Mouse (Mus musculus) stomach, embryonic 14.5 days (tissue): ENCODE results near the gene Comt. TPM values are rescaled to one million over a fixed set of nuclear protein-coding genes. Genes with fewer than 3 reads are reported as not detected.

ENCODE experiments used
- ATAC-seq: fragments of 200-750 bp; cut with Nextera tagmentation; 2 replicates; pipeline ENCODE4 v1.8.0; 2017; ENCODE audit warnings: low read depth, moderate TSS enrichment; ENCODE audit not compliant: insufficient number of reproducible peaks, insufficient read depth, low FRiP score
- H3K27ac ChIP-seq: fragments of 300-500 bp; sonication (generic); 2 replicates; pipeline ENCODE4 v1.5.1; 2014; ENCODE audit warnings: mild to moderate bottlenecking, low read length, moderate library complexity, mixed read lengths
- H3K27me3 ChIP-seq: fragments of 300-500 bp; sonication (generic); 2 replicates; pipeline ENCODE4 v1.6.1; 2014; ENCODE audit warnings: low read length, control low read depth, mixed read lengths; ENCODE audit not compliant: control insufficient read depth, insufficient read depth
- H3K36me3 ChIP-seq: fragments of 300-500 bp; sonication (generic); 2 replicates; pipeline ENCODE4 v1.6.1; 2014; ENCODE audit warnings: mild to moderate bottlenecking, control low read depth, low read length, moderate library complexity, mixed read lengths; ENCODE audit not compliant: control insufficient read depth, insufficient read depth
- H3K4me1 ChIP-seq: fragments of 300-500 bp; sonication (generic); 2 replicates; pipeline ENCODE4 v1.6.1; 2014; ENCODE audit warnings: low read length, control low read depth, mixed read lengths; ENCODE audit not compliant: control insufficient read depth, insufficient read depth
- H3K4me2 ChIP-seq: fragments of 300-500 bp; sonication (generic); replicated peaks from 2 replicates; pipeline ENCODE4 v1.6.1; 2014; ENCODE audit warnings: low read depth, low read length, control low read depth
- H3K4me3 ChIP-seq: fragments of 300-500 bp; sonication (generic); 2 replicates; pipeline ENCODE4 v1.5.1; 2014; ENCODE audit warnings: low read depth, low read length, control low read depth
- H3K9ac ChIP-seq: fragments of 300-500 bp; sonication (generic); replicated peaks from 2 replicates; pipeline ENCODE4 v1.6.1; 2014; ENCODE audit warnings: low read depth, mild to moderate bottlenecking, control low read depth, low read length, moderate library complexity, mixed read lengths
- H3K9me3 ChIP-seq: fragments of 300-500 bp; sonication (generic); 2 replicates; pipeline ENCODE4 v1.6.1; 2016; ENCODE audit warnings: low read depth, low read length, control low read depth; ENCODE audit not compliant: control insufficient read depth
- WGBS: fragments of 180-500 bp; shearing (Covaris S2); extraction: QIAGEN DNeasy Blood & Tissue Kit; methylation state at CpG from one replicate; pipeline ENCODE4 v1.1.7; 2014; 5-methylcytosine and 5-hydroxymethylcytosine counted together
- polyA plus RNA-seq: library from polyadenylated mRNA; unstranded; fragments of >200 nt; fragmentation: Nextera tagmentation; extraction: Ambion mirVana; gene quantifications from 2 replicates; pipeline ENCODE4 v1.2.1, GENCODE M21; 2014

The Comt gene
- polyA plus RNA-seq, 1 experiment from 2014 or later = 99.0 TPM

GRCm38 (mm10) chr16:18430641-18431212 lies 4.1 kb upstream of the Comt start:
- WGBS = 78% methylated on average over 8 of the region's 8 CpGs
- no peak for ATAC-seq
- Histone ChIP-seq H3K36me3 (no peaks in the 10 kb centered on the region), H3K9ac (no peak overlapping the region), H3K4me1 (peaks cover 6% of the 10 kb centered on the region; the same call in 1 of the 2 replicates), H3K4me2 (no peak overlapping the region), H3K27me3 (no peaks in the 10 kb centered on the region), H3K27ac (no peak overlapping the region), H3K4me3 (no peak overlapping the region), H3K9me3 (no peaks in the 10 kb centered on the region; the same call in 1 of the 2 replicates)

GRCm38 (mm10) chr16:18429641-18430040 lies 3.0 kb upstream of the Comt start:
- Histone ChIP-seq H3K4me1 (peaks cover 15% of the 10 kb centered on the region), H3K27me3 (no peaks in the 10 kb centered on the region), H3K9me3 (no peaks in the 10 kb centered on the region), H3K27ac (no peak overlapping the region), H3K4me3 (no peak overlapping the region), H3K36me3 (no peaks in the 10 kb centered on the region), H3K9ac (no peak overlapping the region), H3K4me2 (no peak overlapping the region)
- no peak for ATAC-seq
- 86% methylated on average over 8 of the region's 8 CpGs for WGBS

GRCm38 (mm10) chr16:18428516-18429042 lies 1.9 kb upstream of the Comt start:
- H3K9me3 ChIP-seq = no peaks in the 10 kb centered on the region
- H3K36me3 ChIP-seq = no peaks in the 10 kb centered on the region
- no peak overlapping the region for H3K4me3 ChIP-seq
- no peak overlapping the region for H3K4me2 ChIP-seq
- H3K27me3 ChIP-seq = no peaks in the 10 kb centered on the region
- peaks cover 20% of the 10 kb centered on the region for H3K4me1 ChIP-seq
- 78% methylated on average over 7 of the region's 7 CpGs for WGBS
- no peak overlapping the region for H3K27ac ChIP-seq
- ATAC-seq = peak; percentile 71; the same call in 1 of the 2 replicates
- no peak overlapping the region for H3K9ac ChIP-seq

- H3K36me3 ChIP-seq = peaks cover 2% of the 10 kb centered on the region; the same call in 1 of the 2 replicates
- WGBS = 88% methylated on average over 5 of the region's 5 CpGs
- ATAC-seq = no peak
- H3K27me3 ChIP-seq = no peaks in the 10 kb centered on the region
- H3K4me2 ChIP-seq = no peak overlapping the region
- H3K9ac ChIP-seq = no peak overlapping the region
- no peak overlapping the region for H3K4me3 ChIP-seq
- no peaks in the 10 kb centered on the region for H3K9me3 ChIP-seq
- H3K4me1 ChIP-seq = peaks cover 23% of the 10 kb centered on the region
- no peak overlapping the region for H3K27ac ChIP-seq
Observed at GRCm38 (mm10) chr16:18428011-18428515, 1.4 kb upstream of the Comt start.

- Histone ChIP-seq H3K27ac (peak within 1 kb of the TSS; percentile 75; the same call in 1 of the 2 replicates), H3K9me3 (no peaks in the 10 kb centered on the region), H3K27me3 (no peaks in the 10 kb centered on the region), H3K4me3 (peak within 1 kb of the TSS; percentile 83), H3K4me2 (peak within 1 kb of the TSS; percentile 86), H3K4me1 (peaks cover 23% of the 10 kb centered on the region), H3K36me3 (peaks cover 2% of the 10 kb centered on the region; the same call in 1 of the 2 replicates), H3K9ac (peak within 1 kb of the TSS; percentile 67)
- ATAC-seq = peak; percentile 83
- WGBS = under 1% methylated on average over 52 of the region's 52 CpGs
Observed at GRCm38 (mm10) chr16:18426215-18426791, 349 bp downstream of the Comt start, which contains the start of gene Txnrd2. Txnrd2 (plus strand) TSS chr16:18426384.

GRCm38 (mm10) chr16:18425475-18426214 lies 1.0 kb downstream of the Comt start:
- Histone ChIP-seq H3K4me2 (peak overlapping the region; percentile 86), H3K9me3 (no peaks in the 10 kb centered on the region), H3K27ac (peak overlapping the region; percentile 75; the same call in 1 of the 2 replicates), H3K4me1 (peaks cover 23% of the 10 kb centered on the region), H3K36me3 (peaks cover 4% of the 10 kb centered on the region; the same call in 1 of the 2 replicates), H3K4me3 (peak overlapping the region; percentile 83), H3K27me3 (no peaks in the 10 kb centered on the region), H3K9ac (peak overlapping the region; percentile 67)
- peak; percentile 25 for ATAC-seq
- 15% methylated on average over 10 of the region's 10 CpGs for WGBS

- H3K4me1 ChIP-seq = peaks cover 23% of the 10 kb centered on the region
- no peak overlapping the region for H3K4me3 ChIP-seq
- no peaks in the 10 kb centered on the region for H3K9me3 ChIP-seq
- 77% methylated on average over 11 of the region's 11 CpGs for WGBS
- H3K27me3 ChIP-seq = no peaks in the 10 kb centered on the region
- H3K36me3 ChIP-seq = peaks cover 5% of the 10 kb centered on the region; the same call in 1 of the 2 replicates
- ATAC-seq = no peak
- no peak overlapping the region for H3K9ac ChIP-seq
- H3K27ac ChIP-seq = no peak overlapping the region
- H3K4me2 ChIP-seq = no peak overlapping the region; the same call in 1 of the 2 replicates
Observed at GRCm38 (mm10) chr16:18424364-18425045, 2.1 kb downstream of the Comt start.

- Histone ChIP-seq H3K27ac (no peak overlapping the region), H3K36me3 (peaks cover 5% of the 10 kb centered on the region; the same call in 1 of the 2 replicates), H3K4me2 (no peak overlapping the region), H3K9me3 (no peaks in the 10 kb centered on the region), H3K4me1 (peaks cover 23% of the 10 kb centered on the region), H3K4me3 (no peak overlapping the region), H3K27me3 (no peaks in the 10 kb centered on the region), H3K9ac (0 out of 2 replicates have a peak overlapping the region, but pooled peaks have one; percentile 6)
- no peak for ATAC-seq
- WGBS = 85% methylated on average over 5 of the region's 5 CpGs
Observed at GRCm38 (mm10) chr16:18423915-18424265, 2.8 kb downstream of the Comt start.
